Mouse (Mus musculus): ENCODE results near the gene Hnrnpc.
A peak's percentile ranks its signal among the peaks of the same experiment; 100 is the strongest.

The Hnrnpc gene

DNA sequence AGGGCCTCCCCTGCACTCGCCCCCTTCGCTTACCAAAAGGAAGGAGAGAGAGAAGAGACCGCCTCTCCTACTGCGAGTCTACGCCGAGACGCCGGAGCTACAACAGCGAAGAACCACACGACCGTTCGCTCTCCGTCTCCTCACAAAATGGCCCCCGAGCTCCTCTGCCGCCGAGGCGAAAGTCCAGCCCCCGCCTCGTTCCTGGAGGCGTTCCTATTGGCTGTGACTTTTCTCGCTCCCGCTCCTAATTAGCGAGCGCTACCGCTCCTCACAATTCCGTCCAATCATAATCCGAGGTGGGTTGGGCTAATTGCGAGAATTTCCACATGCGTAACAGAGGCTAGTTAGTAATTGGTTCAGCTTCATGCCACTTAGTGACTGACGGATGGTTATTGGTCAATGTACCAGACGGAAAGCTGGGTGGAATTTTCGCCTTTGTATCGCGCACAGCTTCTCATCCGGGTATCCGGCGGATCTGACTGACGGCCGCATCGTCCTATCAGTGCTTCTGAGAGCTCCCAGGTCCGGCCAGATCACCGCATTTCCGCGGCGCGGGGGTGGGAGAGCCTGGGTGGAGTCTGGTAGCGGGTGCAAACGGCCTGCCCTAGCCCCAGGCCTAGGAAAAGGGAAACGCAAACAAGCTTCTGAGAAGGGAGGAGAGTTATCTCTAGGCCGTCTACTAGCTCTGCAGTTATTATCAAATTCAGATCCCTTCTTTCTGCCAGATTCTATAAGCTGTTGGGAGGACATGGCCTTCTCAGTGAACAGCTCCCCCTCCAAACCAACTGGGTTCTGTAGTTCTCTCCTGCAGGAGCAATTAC is at the start of gene Hnrnpc:
TSS of gene Hnrnpc (minus strand) at position 173 of the 821 bp plus-strand sequence.
- DNase-seq: peak; percentile 100

DNA sequence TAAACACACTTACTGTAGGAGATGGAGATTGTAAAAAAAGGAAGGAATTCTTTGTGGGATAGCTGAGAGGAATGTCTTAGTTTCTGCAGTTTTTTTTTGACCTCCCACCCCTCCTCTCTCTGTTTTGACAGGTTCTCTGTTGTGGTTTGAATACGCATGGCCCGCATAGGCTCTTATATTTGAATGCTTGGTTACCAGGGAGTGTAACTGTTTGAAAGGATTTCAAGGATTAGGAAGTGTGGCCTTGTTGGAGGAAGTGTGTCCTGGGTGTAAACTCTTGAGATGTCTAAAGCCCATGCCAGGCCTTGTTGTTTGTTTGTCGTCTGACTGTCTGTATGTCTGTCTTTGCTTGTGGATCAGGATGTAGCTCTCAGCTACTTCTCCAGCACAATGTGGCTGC is 48.8 kb upstream of the Hnrnpc start:
- DNase-seq: no peak

- no peak for DNase-seq
Measured at GRCm38 (mm10) chr14:52152179-52152578, 48.4 kb upstream of the Hnrnpc start.

DNA sequence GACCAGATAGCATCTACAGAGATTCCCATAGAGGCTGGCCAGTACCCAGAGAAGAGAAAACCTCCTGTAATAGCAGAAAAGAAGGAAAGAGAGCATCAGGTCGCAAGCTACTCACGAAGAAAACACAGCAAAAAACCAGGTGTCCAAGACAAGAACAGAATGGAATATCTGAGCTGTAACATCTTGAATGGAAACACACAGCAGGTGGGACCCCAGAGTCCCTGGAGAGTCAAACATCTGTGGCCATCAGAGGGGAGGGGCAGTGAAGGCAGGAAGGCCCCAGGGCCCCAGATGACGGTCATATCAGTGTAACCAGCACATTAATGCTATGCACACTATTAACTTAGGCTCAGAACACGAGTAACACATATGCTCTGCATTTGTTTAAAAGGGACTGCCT is 46.1 kb upstream of the Hnrnpc start:
- DNase-seq: no peak

DNA sequence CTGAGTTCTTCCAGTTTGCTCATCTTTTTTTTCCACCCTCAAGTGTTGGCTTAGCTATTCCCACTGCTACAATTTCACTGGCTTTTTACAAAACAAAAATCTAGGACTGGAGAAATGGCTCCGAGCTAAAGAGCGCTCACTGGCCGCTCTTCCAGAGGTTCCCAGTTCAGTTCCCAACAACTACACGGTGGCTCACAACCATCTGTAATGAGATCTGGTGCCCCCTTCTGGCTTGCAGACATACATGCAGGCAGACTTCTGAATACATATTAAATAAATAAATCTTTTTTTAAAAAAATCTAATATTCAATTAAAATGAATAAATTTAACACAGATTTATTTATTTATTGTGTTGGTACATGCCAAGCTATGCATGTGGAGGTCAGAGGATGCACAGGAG is 42.7 kb upstream of the Hnrnpc start:
- DNase-seq: no peak

DNA sequence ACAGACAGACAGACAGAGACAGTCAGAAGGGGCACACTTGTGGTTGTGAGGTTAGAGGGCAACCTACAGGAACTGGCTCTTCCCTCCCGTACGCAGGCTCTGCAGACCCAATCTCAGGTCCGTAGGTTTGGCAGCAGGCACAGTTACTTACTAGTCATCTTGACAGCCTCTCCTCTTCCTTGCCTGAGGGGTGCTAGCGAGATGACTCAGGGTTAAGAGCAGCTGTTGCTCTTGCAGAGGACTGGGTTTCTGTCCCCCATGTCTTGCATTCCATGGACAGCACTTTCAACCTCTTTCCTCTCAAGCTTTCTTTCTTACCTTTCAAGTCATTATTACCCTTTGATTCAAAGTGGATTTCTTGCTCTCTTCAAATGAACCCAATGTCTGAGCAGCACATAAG is 40.3 kb upstream of the Hnrnpc start:
- no peak for DNase-seq

GRCm38 (mm10) chr14:52141445-52142127 is 37.8 kb upstream of the Hnrnpc start:
- DNase-seq: no peak

GRCm38 (mm10) chr14:52140577-52141444 is 37.0 kb upstream of the Hnrnpc start:
- DNase-seq: no peak

GRCm38 (mm10) chr14:52133584-52133983 is 29.8 kb upstream of the Hnrnpc start:
- no peak for DNase-seq

- no peak for DNase-seq
Measured at GRCm38 (mm10) chr14:52124636-52125035, 20.8 kb upstream of the Hnrnpc start.

DNA sequence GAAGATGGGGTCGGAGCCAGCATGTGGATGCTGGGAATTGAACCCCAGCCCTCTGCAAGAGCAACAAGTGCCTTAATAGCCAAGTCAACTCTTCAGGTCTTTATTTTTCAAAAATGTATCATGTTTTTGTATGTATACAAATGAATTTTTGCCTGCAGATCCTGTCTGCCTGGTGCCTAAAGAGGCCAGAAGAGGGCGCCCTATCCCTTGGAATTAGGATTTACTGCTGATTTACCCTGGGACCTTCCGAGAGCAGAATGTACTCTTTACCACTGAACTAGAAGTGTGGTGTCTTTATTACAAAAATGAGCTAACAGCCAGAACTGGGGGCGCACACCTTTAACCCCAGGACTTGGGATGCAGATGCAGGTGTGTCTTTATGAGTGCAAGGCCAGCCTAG is 20.1 kb upstream of the Hnrnpc start:
- peak; percentile 71 for DNase-seq

DNA sequence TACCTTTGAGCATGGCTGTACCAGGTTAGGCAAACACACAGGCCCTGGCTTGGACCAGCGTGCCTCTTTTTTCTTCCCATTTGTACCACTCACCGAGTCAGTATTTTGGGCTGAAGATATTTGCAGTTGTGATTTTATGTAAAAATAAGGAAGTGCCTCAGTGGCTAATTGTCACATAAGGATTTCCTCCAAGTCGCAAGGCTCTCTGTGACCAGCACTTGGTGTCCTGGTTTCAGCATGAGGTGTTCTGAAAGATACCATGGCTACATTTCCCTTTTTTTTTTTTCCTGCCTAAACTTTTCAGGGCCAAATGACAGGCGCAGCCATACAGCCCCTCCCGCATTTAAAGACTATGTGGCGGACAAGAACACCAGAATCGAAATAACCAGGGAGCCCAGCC is 16.3 kb upstream of the Hnrnpc start:
- no peak for DNase-seq

DNA sequence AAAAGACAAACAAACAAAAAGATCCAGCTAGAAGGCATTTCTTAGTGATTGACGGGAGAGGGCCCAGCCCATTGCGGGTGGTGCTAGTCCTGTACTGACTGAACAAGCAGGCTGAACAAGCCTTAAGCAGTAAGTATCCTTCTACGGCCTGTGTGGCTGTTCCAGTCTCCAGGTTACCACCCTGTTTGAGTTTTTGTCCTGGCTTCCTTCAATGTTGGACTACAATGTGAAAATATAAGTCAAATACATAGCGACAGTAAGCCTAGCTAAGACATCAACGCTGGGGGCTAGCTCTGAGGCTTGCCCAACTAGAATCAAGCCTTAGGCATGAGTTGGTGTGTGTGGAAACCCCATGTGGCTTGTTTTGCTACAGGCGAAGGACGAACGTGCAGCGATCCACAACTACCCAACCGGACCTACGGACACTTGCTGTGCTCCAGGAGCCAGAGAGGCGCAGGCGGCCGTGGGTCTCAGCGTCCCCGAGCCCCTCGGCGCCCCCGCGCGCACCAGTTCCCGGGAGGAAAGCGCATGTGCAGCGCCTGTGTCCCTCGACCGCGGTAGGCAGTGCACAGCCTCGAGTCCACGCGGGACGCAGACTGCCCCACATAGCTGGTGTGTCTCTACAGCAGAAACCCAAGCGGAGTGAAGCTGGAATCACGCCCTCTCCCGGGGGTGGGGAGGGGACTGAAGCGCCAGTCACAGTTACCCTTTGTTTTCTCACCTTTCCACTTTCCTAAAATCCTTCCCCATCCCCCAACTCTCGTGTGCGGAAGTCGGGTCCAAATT is 15.2 kb upstream of the Hnrnpc start:
- peak; percentile 67 for DNase-seq

- no peak for DNase-seq
Measured at GRCm38 (mm10) chr14:52118456-52118822, 14.6 kb upstream of the Hnrnpc start.

GRCm38 (mm10) chr14:52117241-52117640 is 13.4 kb upstream of the Hnrnpc start:
- no peak for DNase-seq

DNA sequence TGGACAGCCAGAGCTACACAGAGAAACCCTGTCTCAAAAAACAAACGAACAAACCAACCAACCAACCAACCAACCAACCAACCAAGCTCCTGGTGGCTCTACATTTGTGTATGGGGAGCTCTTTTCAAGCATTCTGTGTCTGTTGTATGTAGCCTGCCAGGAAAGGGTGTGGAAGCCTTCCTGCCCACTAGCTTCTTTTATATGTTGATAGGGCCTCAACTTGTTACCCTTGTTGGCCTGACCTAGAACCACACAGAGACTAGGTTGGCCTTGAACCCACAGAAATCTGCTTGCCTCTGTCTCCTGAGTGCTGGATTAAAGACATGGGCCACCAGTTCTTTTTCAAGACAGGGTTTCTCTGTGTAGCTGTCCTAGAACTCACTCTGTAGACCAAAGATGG is 10.3 kb upstream of the Hnrnpc start:
- DNase-seq: no peak

DNA sequence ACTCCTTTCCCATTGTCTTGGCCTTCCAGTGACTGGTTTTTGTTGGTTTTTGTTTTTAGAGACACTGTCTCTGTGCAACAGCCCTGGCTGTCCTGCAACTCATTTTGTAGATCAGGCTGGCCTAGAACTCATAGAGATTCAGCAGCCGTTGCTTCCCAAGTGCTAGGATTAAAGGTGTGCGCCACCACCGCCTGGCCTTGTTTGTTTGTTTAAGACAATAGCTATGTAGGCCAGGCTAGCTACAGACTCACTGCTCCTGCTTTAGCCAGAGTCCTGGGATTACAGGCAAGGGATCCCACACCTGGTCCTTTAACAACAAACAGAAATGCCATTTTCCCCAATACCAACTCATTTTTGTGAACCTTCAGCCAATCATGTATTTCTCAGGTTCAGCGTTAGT is 6.5 kb upstream of the Hnrnpc start, which contains the start of gene Rpgrip1:
TSS of gene Rpgrip1 (plus strand) at position 359 of the 400 bp plus-strand sequence.
- DNase-seq: no peak

GRCm38 (mm10) chr14:52108025-52108424 is 4.2 kb upstream of the Hnrnpc start:
- no peak for DNase-seq

- DNase-seq: peak; percentile 66
Measured at GRCm38 (mm10) chr14:52106741-52107140, 2.9 kb upstream of the Hnrnpc start.

DNA sequence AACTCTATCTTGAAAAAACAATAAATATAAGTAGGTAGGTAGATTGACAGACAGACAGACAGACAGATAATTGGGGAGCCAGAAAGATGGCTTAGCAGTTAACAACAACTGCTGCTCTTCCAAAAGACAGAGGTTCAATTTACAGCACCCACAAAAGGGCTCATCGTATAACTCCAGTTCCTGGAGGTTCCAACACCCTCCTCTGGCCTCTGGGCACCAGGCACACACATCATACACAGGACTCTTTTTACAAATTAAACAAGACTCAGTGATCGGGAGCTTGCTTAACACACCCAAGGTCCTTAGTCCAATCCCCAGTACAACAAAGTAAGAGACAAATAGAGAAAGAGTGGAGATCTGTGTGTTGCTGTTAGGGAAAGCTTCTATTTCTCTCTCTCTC is 1.5 kb upstream of the Hnrnpc start:
- DNase-seq: no peak

GRCm38 (mm10) chr14:52104677-52105285 is 953 bp upstream of the Hnrnpc start:
- no peak for DNase-seq

DNA sequence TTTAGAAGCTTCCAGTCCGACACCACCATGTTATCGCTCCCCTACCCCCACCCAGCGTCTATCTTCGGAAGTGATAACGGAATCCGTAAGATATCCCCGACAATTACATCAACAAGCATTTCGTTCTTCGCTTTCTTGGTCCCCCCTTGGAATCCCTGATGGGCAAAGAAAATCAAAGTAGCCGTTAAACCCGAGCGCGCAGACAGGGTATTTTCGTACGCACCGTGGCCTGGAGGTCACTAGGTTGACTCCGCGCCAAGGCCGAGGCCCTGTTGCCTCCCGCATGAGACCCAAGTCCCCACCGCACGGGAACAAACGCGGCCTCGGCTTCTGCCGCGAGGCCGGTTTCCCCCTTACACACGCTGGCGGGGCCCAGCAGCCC is 363 bp downstream of the Hnrnpc start:
- no peak for DNase-seq

Data from cerebellum, adult 8-10 months (tissue).